Mouse (Mus musculus) megakaryocyte, embryonic 14.5 days (primary cell): ENCODE data around the gene Syt6.

ENCODE experiments used
- FLI1 ChIP-seq: IDR thresholded peaks from 2 replicates; pipeline ENCODE4 v1.6.1; 2012; ENCODE audit warnings: low read length, inconsistent platforms, mixed read lengths
- GATA1 ChIP-seq: IDR thresholded peaks from 3 replicates; pipeline ENCODE4 v1.6.1; 2012; ENCODE audit warnings: mixed read lengths, low read length, inconsistent platforms, borderline replicate concordance

DNA sequence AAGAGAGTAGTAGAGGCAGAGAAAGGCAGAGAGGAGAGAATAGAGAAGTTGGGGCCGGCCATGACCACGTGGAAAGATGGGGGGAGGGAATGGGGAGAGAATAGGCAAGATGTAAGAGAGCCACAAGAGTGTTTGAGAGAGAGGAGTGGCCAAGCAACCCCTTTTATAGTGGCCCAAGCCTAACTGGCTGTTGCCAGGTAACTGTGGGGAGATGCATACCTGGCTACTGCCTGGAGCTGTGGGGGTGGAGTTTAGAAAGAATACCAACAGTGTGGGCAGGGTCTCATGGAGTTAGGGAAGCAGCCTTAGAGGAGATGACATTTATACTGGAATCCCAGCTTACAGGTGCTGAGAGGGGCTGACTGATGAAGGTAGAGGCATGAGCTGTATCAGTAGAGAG is 48.2 kb upstream of the Syt6 start:
- TF ChIP-seq FLI1 (no peak), GATA1 (no peak)
